Mouse (Mus musculus) small intestine, adult 2 months (tissue): ENCODE measurements at regions not wholly inside any gene's neighbourhood (a gene's known extent, or its start where the extent isn't known, plus 50 kb on each side); places are given as distances from the start of the nearest gene placed in this dataset.

Source experiments
- H3K27ac ChIP-seq: fragments of 200-500 bp; 2 replicates; pipeline ENCODE4 v1.5.1; 2012; ENCODE audit warnings: low read depth, low read length, control low read depth, inconsistent platforms; ENCODE audit not compliant: insufficient read depth
- H3K27me3 ChIP-seq: fragments of 200-500 bp; 2 replicates; pipeline ENCODE4 v1.6.1; 2012; ENCODE audit warnings: mild to moderate bottlenecking, moderate library complexity, low read length, inconsistent platforms; ENCODE audit not compliant: control insufficient read depth, insufficient read depth
- H3K36me3 ChIP-seq: fragments of 200-500 bp; 2 replicates; pipeline ENCODE4 v1.6.1; 2012; ENCODE audit warnings: mild to moderate bottlenecking, low read length, control low read depth, inconsistent platforms; ENCODE audit not compliant: control insufficient read depth, insufficient read depth
- H3K4me1 ChIP-seq: fragments of 200-500 bp; 2 replicates; pipeline ENCODE4 v1.6.1; 2012; ENCODE audit warnings: low read length, inconsistent platforms, mixed read lengths; ENCODE audit not compliant: control insufficient read depth, insufficient read depth, insufficient read length
- H3K4me3 ChIP-seq: fragments of 200-500 bp; 2 replicates; pipeline ENCODE4 v1.5.1; 2012; ENCODE audit warnings: low read depth, mild to moderate bottlenecking, control low read depth, inconsistent platforms, low read length, moderate library complexity
- CTCF ChIP-seq: fragments of 200-500 bp; IDR thresholded peaks from 2 replicates; pipeline ENCODE4 v1.5.1; 2012; ENCODE audit warnings: low read depth, mild to moderate bottlenecking, control low read depth, inconsistent platforms, low read length, moderate library complexity, mixed read lengths; ENCODE audit not compliant: insufficient replicate concordance, insufficient read length; ENCODE audit errors: extremely low read depth
- POLR2A ChIP-seq: fragments of 200-500 bp; IDR thresholded peaks from 2 replicates; pipeline ENCODE4 v1.6.1; 2012; ENCODE audit warnings: low read depth, mild to moderate bottlenecking, control low read depth, inconsistent platforms, low read length, moderate library complexity
- WGBS: fragments of 180-500 bp; shearing (Covaris S2); methylation state at CpG from one replicate; pipeline ENCODE4 v1.1.7; 2018; 5-methylcytosine and 5-hydroxymethylcytosine counted together

DNA sequence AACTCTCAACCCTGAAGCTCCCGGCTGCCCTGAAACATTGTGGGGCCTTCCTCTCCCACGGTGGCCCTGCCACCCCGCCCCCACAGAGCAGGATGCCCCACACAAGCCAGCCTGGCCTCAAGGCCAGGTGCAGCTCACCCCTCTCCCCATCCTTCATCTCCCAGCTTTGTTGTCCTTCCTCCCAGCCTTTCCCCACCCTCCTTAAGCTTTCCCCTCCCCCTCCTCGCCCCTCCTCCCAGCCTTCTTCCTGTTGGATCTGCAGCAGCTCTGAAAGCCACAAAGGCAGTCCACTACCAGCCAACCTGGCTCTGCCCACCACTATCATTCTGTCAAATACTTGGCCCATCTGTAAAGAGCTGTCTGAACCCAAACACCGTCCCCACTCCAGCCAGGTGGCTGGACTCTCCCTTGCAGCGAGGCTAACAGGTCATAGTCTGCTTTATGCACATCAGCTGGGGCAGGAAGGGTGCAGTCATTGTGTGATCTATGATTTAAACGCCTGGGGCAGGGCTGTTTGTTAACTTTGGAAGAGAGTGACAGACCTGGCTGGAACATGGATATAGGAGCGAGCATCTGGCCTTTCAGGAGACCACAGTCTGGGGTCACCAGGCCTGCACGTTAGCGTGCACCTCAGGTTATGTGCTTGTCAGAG is 119.9 kb upstream of the Atp6ap2 start:
- TF ChIP-seq POLR2A, result no peak
- TF ChIP-seq CTCF, result no peak
- H3K27me3 ChIP-seq, result no peaks in the 10 kb centered on the region
- no peak overlapping the region for H3K27ac ChIP-seq
- 64% methylated on average over 10 of the region's 10 CpGs for WGBS
- H3K4me1 ChIP-seq, result no peaks in the 10 kb centered on the region
- no peaks in the 10 kb centered on the region for H3K36me3 ChIP-seq
- H3K4me3 ChIP-seq, result no peak overlapping the region

DNA sequence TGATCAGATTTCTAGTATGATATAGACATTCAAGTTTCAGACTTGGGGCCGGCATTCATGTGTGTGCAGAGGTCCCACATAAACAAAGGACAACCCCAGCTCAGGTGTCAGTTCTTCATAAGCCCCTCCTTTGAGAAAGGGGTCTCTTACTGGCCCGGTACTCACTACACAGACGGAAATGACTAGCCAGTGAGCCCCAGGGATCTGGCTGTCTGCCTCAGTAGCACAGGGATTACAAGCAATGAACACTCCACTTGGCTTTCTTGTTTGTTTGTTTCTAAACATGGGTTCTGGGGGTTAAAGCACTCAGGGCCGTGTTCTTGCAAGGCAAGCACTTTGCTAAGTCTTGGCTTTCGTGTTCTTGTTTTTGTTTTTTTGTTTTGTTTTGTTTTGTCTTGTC is 115.3 kb upstream of the Atp6ap2 start:
- no peak for TF ChIP-seq CTCF
- no peak for TF ChIP-seq POLR2A
- no peaks in the 10 kb centered on the region for H3K36me3 ChIP-seq
- no peaks in the 10 kb centered on the region for H3K4me1 ChIP-seq
- 86% methylated on average over 5 of the region's 5 CpGs for WGBS
- no peak overlapping the region for H3K27ac ChIP-seq
- H3K4me3 ChIP-seq, result no peak overlapping the region
- H3K27me3 ChIP-seq, result no peaks in the 10 kb centered on the region

DNA sequence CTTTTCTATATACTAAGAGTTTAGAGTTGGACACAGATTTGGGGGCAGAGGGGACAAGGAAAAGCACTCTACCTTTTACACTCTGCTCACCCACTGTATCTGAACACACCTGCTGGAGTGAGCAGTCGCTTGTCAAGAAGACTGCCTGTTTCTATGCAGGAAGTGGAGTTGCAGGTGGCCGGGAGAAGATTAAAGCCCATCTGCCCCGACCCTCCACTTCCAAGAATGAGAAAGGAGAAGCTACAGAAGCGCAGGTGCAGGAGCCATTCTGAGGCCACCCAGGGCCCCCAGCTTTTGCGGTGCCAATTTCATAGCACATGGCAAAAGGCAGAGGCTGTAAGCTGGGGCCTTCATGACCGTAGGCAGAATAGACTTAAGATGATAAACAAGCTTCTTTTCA is 108.4 kb upstream of the Atp6ap2 start:
- 62% methylated on average over 6 of the region's 6 CpGs for WGBS
- H3K27ac ChIP-seq, result no peak overlapping the region

DNA sequence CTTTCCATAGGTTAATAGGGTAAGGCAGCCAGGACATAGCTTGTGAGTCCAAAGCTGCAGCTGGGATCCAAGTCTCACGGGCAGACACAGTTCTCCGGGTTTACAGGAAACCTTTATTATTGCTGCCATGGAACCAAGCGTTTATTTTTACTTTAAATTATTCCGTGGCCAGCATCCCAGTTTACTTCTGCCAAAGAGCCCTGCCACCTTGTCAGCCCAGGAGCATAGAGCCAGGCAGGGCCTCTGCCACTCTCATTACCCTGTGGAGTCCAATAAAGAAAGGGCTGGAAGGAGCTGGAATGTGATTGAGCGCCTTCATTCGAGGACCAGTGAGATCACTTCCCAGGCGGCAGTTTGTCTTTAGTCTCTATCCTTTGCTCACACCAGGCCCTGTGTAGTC is 96.6 kb upstream of the Atp6ap2 start:
- TF ChIP-seq POLR2A, result no peak
- no peaks in the 10 kb centered on the region for H3K27me3 ChIP-seq
- H3K4me1 ChIP-seq, result no peaks in the 10 kb centered on the region
- H3K4me3 ChIP-seq, result no peak overlapping the region
- no peaks in the 10 kb centered on the region for H3K36me3 ChIP-seq
- H3K27ac ChIP-seq, result no peak overlapping the region
- 76% methylated on average over 7 of the region's 7 CpGs for WGBS

More for the DNA sequence above, 108.4 kb upstream of the Atp6ap2 start:
- Histone ChIP-seq H3K36me3 (no peaks in the 10 kb centered on the region), H3K4me1 (no peaks in the 10 kb centered on the region), H3K4me3 (no peak overlapping the region), H3K27me3 (no peaks in the 10 kb centered on the region)
- TF ChIP-seq CTCF, result no peak
- no peak for TF ChIP-seq POLR2A

DNA sequence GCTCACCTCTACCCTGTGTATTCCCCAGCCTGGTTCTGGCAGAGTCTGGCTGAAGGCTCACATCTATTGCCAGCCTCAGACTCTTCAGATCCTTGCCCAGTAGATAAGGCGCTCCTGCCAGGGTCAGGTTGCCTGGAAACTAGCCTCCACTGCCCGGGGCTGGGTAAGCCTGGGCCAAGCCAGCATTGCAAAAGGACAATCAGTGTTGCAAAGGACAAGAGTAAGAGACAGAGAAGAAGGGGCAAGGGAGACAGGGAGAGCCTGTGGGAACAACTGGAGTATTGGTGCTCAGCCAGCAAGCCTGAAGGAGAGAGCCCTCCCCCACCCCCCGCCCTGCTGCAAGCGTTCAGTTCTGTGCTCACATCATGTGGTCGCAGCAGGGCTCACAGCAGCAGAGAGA is 94.4 kb upstream of the Atp6ap2 start:
- no peaks in the 10 kb centered on the region for H3K4me1 ChIP-seq
- 62% methylated on average over 5 of the region's 5 CpGs for WGBS
- H3K36me3 ChIP-seq, result no peaks in the 10 kb centered on the region

DNA sequence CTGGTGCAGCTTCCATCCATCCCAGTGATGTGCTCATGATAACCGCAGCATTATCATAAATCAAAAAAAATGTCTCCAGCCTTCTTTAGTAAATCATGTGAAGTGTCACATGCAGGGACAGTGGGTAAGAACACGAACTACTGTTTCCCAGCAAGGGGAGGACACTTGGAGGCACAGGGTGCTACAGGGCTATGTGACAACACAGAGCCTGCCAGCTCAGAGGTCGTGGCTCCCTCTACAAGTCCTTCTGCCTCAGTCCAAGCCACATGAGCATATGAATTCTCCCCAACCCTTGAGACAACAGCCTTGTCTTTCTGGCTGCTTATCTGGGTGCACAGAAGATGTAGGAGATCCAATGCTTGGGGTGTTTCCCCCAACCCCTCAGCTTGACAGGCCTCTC is 93.7 kb upstream of the Atp6ap2 start:
- 70% methylated on average over 3 of the region's 3 CpGs for WGBS
- no peaks in the 10 kb centered on the region for H3K4me1 ChIP-seq

More for the DNA sequence above, 94.4 kb upstream of the Atp6ap2 start:
- Histone ChIP-seq H3K27ac (no peak overlapping the region), H3K27me3 (no peaks in the 10 kb centered on the region), H3K4me3 (no peak overlapping the region)
- TF ChIP-seq POLR2A, result no peak
- TF ChIP-seq CTCF, result no peak

DNA sequence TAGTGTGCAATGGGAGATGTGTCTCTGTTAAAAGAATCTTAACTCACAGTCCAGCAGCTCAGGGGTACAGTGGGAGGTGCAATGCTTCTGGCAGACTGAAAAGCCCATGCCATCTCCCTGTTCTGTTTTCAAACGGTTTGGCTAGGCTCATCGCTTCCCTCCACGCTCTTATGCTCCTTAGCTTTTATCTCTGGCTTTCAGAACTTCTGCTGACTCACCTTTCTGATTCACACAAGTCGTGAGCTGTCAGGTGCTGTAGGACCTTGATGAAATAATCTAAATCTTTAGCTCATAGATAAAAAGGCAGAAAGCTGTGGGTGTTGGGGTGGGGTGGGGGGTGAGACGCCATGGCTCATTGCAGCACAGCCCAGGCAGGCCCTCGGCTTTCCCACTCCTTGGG is 93.1 kb upstream of the Atp6ap2 start:
- no peak for TF ChIP-seq POLR2A
- no peak for TF ChIP-seq CTCF
- no peaks in the 10 kb centered on the region for H3K27me3 ChIP-seq

More for the DNA sequence above, 93.7 kb upstream of the Atp6ap2 start:
- Histone ChIP-seq H3K27ac (no peak overlapping the region), H3K27me3 (no peaks in the 10 kb centered on the region), H3K36me3 (no peaks in the 10 kb centered on the region), H3K4me3 (no peak overlapping the region)
- TF ChIP-seq CTCF, result no peak
- no peak for TF ChIP-seq POLR2A

More for the DNA sequence above, 93.1 kb upstream of the Atp6ap2 start:
- no peak overlapping the region for H3K27ac ChIP-seq
- no peaks in the 10 kb centered on the region for H3K4me1 ChIP-seq
- no peak overlapping the region for H3K4me3 ChIP-seq
- 77% methylated on average over 6 of the region's 6 CpGs for WGBS
- H3K36me3 ChIP-seq, result no peaks in the 10 kb centered on the region
